Mouse (Mus musculus) CH12.LX (cell line): Measurements from ENCODE around the gene Mat1a. TPM values are rescaled to one million over a fixed set of nuclear protein-coding genes. Genes with fewer than 3 reads are reported as not detected.

ENCODE experiments used
- DNase-seq: peaks from one replicate; pipeline ENCODE4 v3.0.0-alpha.2; 2013; ENCODE audit errors: extremely low read depth
- H3K27ac ChIP-seq: 2 replicates; pipeline ENCODE4 v1.5.1; 2012; ENCODE audit warnings: low read depth, mild to moderate bottlenecking, control low read depth, moderate library complexity; ENCODE audit not compliant: insufficient read depth
- H3K27me3 ChIP-seq: replicated peaks from 2 replicates; pipeline ENCODE3; 2012; ENCODE audit warnings: inconsistent platforms
- H3K36me3 ChIP-seq, 2 experiments: replicated peaks in 1 of 2; 2 replicates each; pipeline versions ENCODE3 to v1.6.1; 2012; ENCODE audit warnings: inconsistent platforms in 1 of 2, low read length in 1 of 2, mild to moderate bottlenecking in 1 of 2, mixed read lengths in 1 of 2, moderate library complexity in 1 of 2; ENCODE audit not compliant: control insufficient read depth in 1 of 2, insufficient read depth in 1 of 2
- H3K4me1 ChIP-seq, 2 experiments: 2 replicates each; pipeline ENCODE4 v1.6.1; 2012; ENCODE audit warnings: inconsistent platforms in 1 of 2, moderate library complexity in 1 of 2; ENCODE audit not compliant: insufficient read depth in 2 of 2, control insufficient read depth in 1 of 2
- H3K4me2 ChIP-seq: 2 replicates; pipeline ENCODE4 v1.6.1; 2012; ENCODE audit warnings: low read depth, mild to moderate bottlenecking, control low read depth; ENCODE audit not compliant: poor library complexity, insufficient read depth, severe bottlenecking
- H3K4me3 ChIP-seq, 3 experiments: fragments of 150-350 bp in 1 of 3; sonication (generic) in 1 of 3; replicated peaks in 1 of 3; 2 replicates each; pipeline versions ENCODE3 to v1.5.1; 2011 to 2012; ENCODE audit warnings: low read depth in 2 of 3, low read length in 2 of 3, mild to moderate bottlenecking in 2 of 3, moderate library complexity in 2 of 3, control low read depth in 1 of 3, improper control_type of control experiment in 1 of 3, inconsistent platforms in 1 of 3, mixed read lengths in 1 of 3; ENCODE audit not compliant: poor library complexity in 1 of 3
- H3K79me2 ChIP-seq: replicated peaks from 2 replicates; pipeline ENCODE4 v1.6.1; 2012; ENCODE audit warnings: mild to moderate bottlenecking, moderate library complexity; ENCODE audit not compliant: control insufficient read depth, poor library complexity, insufficient read depth, severe bottlenecking; ENCODE audit errors: extremely low read depth
- H3K9ac ChIP-seq: 2 replicates; pipeline ENCODE4 v1.6.1; 2012; ENCODE audit warnings: low read depth, mild to moderate bottlenecking, control low read depth, moderate library complexity; ENCODE audit not compliant: insufficient read depth
- H3K9me3 ChIP-seq: replicated peaks from 2 replicates; pipeline ENCODE3; 2012; ENCODE audit warnings: low read length, inconsistent platforms, mixed read lengths
- CHD1 ChIP-seq: IDR thresholded peaks from 2 replicates; pipeline ENCODE4 v1.6.1; 2012; ENCODE audit warnings: low read depth, low read length, improper control_type of control experiment, inconsistent platforms
- CTCF ChIP-seq, 2 experiments: IDR thresholded peaks in 1 of 2; conservative IDR thresholded peaks in 1 of 2; 2 replicates each; pipeline ENCODE4 v1.5.1; 2011 to 2012; ENCODE audit warnings: low read depth in 2 of 2, low read length in 2 of 2, improper control_type of control experiment in 1 of 2, inconsistent platforms in 1 of 2, mild to moderate bottlenecking in 1 of 2, moderate library complexity in 1 of 2
- E2F4 ChIP-seq: IDR thresholded peaks from 2 replicates; pipeline ENCODE4 v1.6.1; 2011; ENCODE audit warnings: low read depth, low read length, improper control_type of control experiment; ENCODE audit not compliant: insufficient replicate concordance
- ETS1 ChIP-seq: conservative IDR thresholded peaks from 2 replicates; pipeline ENCODE4 v1.6.1; 2012; ENCODE audit warnings: low read depth, mild to moderate bottlenecking, inconsistent platforms, low read length, improper control_type of control experiment, moderate library complexity
- HCFC1 ChIP-seq: IDR thresholded peaks from 2 replicates; pipeline ENCODE4 v1.6.1; 2012; ENCODE audit warnings: low read depth, mild to moderate bottlenecking, inconsistent platforms, low read length, improper control_type of control experiment
- JUN ChIP-seq: IDR thresholded peaks from 2 replicates; pipeline ENCODE4 v1.6.1; 2011; ENCODE audit warnings: low read depth, mild to moderate bottlenecking, low read length, improper control_type of control experiment, moderate library complexity; ENCODE audit not compliant: insufficient read depth
- JUND ChIP-seq: conservative IDR thresholded peaks from 2 replicates; pipeline ENCODE4 v1.6.1; 2011; ENCODE audit warnings: low read depth, low read length, improper control_type of control experiment
- MAX ChIP-seq: IDR thresholded peaks from 2 replicates; pipeline ENCODE4 v1.6.1; 2011; ENCODE audit warnings: low read length, improper control_type of control experiment
- MEF2A ChIP-seq: IDR thresholded peaks from 2 replicates; pipeline ENCODE4 v1.6.1; 2014; ENCODE audit warnings: low read depth, mild to moderate bottlenecking, inconsistent platforms, low read length, improper control_type of control experiment, borderline replicate concordance
- MXI1 ChIP-seq: IDR thresholded peaks from 2 replicates; pipeline ENCODE4 v1.6.1; 2011; ENCODE audit warnings: mild to moderate bottlenecking, low read depth, low read length, improper control_type of control experiment
- POLR2A ChIP-seq: IDR thresholded peaks from 2 replicates; pipeline ENCODE4 v1.6.1; 2011; ENCODE audit warnings: low read depth, mild to moderate bottlenecking, improper control_type of control experiment, low read length
- POLR2AphosphoS2 ChIP-seq: IDR thresholded peaks from 2 replicates; pipeline ENCODE4 v1.6.1; 2011; ENCODE audit warnings: low read depth, low read length, improper control_type of control experiment
- SIN3A ChIP-seq: IDR thresholded peaks from 2 replicates; pipeline ENCODE4 v1.6.1; 2012; ENCODE audit warnings: low read length, improper control_type of control experiment, inconsistent platforms
- SMC3 ChIP-seq: IDR thresholded peaks from 2 replicates; pipeline ENCODE4 v1.6.1; 2011; ENCODE audit warnings: low read depth, low read length, improper control_type of control experiment
- TCF12 ChIP-seq: IDR thresholded peaks from 2 replicates; pipeline ENCODE4 v1.6.1; 2014; ENCODE audit warnings: low read depth, mild to moderate bottlenecking, inconsistent platforms, low read length, improper control_type of control experiment
- USF1 ChIP-seq: IDR thresholded peaks from 2 replicates; pipeline ENCODE4 v1.6.1; 2014; ENCODE audit warnings: low read depth, mild to moderate bottlenecking, inconsistent platforms, low read length, improper control_type of control experiment
- ZC3H11A ChIP-seq: IDR thresholded peaks from 2 replicates; pipeline ENCODE4 v1.6.1; 2012; ENCODE audit warnings: low read depth, mild to moderate bottlenecking, inconsistent platforms, low read length, improper control_type of control experiment
- ZMIZ1 ChIP-seq: IDR thresholded peaks from 2 replicates; pipeline ENCODE4 v1.6.1; 2012; ENCODE audit warnings: low read depth, mild to moderate bottlenecking, inconsistent platforms, low read length, improper control_type of control experiment
- dilution Hi-C: fragments of 300-500 bp; cut with MboI; formaldehyde crosslinking; loops from 2 replicates; pipeline ENCODE4 v1.14.3; 2020; ENCODE audit warnings: low sequenced_read_pairs; ENCODE audit not compliant: extremely low pct_unique_long_range_greater_than_20kb, extremely low pct_ligation_motif_present
- in situ Hi-C: fragments of 300-500 bp; cut with MboI; formaldehyde crosslinking; loops from 3 replicates; pipeline ENCODE4 v1.14.3; 2019; ENCODE audit warnings: low sequenced_read_pairs, low pct_ligation_motif_present, low pct_unique_long_range_greater_than_20kb, mixed read lengths
- polyA plus RNA-seq: library from polyadenylated mRNA; unstranded; fragments of >175 nt; gene quantifications from 2 replicates; pipeline ENCODE4 v1.2.1, GENCODE M21; 2012; ENCODE audit warnings: low read depth; ENCODE audit not compliant: insufficient read length
- total RNA-seq, 2 experiments: library from RNA; depleted of rRNA; stranded (reverse); fragments of 300-350 nt in 1 of 2; fragments of >200 nt in 1 of 2; gene quantifications; 2 replicates each; pipeline ENCODE4 v1.2.3; 2012 to 2014

Mat1a gene
- total RNA-seq (2012; rRNA removed), result not detected in 2 replicates
- not detected in 2 replicates for total RNA-seq (2014; rRNA removed)
- not detected in 2 replicates for polyA plus RNA-seq

GRCm38 (mm10) chr14:41104853-41105444 is at the start of gene Mat1a:
TSS of gene Mat1a (plus strand) at chr14:41105035.
- Histone ChIP-seq H3K79me2 (no peaks in the 10 kb centered on the region), H3K9me3 (no peaks in the 10 kb centered on the region), H3K4me1 (no peaks in the 10 kb centered on the region), H3K27me3 (no peaks in the 10 kb centered on the region), H3K4me3 (no peak within 1 kb of the TSS), H3K9ac (no peak within 1 kb of the TSS), H3K27ac (no peak within 1 kb of the TSS), H3K4me2 (no peak within 1 kb of the TSS), H3K36me3 (no peaks in the 10 kb centered on the region)
- no peak for TF ChIP-seq CTCF (conservative IDR thresholded peaks at IDR 0.05 in 1 of 2, IDR thresholded peaks at IDR 0.05 in 1 of 2; ENCODE audit: low read depth in 2 of 2, low read length in 2 of 2)
- no peak for TF ChIP-seq CHD1
- no peak for TF ChIP-seq SIN3A
- no peak for TF ChIP-seq POLR2AphosphoS2
- TF ChIP-seq POLR2A, result no peak
- no peak for TF ChIP-seq HCFC1
- TF ChIP-seq MEF2A, result no peak
- TF ChIP-seq ZC3H11A, result no peak
- no peak for TF ChIP-seq JUN
- no peak for TF ChIP-seq E2F4
- no peak for TF ChIP-seq TCF12
- TF ChIP-seq SMC3, result no peak
- TF ChIP-seq USF1, result no peak
- no peak for TF ChIP-seq MXI1
- TF ChIP-seq ZMIZ1, result no peak
- dilution Hi-C loops, result no loop called here
- in situ Hi-C loops, result no loop called here
- no peak for DNase-seq

DNA sequence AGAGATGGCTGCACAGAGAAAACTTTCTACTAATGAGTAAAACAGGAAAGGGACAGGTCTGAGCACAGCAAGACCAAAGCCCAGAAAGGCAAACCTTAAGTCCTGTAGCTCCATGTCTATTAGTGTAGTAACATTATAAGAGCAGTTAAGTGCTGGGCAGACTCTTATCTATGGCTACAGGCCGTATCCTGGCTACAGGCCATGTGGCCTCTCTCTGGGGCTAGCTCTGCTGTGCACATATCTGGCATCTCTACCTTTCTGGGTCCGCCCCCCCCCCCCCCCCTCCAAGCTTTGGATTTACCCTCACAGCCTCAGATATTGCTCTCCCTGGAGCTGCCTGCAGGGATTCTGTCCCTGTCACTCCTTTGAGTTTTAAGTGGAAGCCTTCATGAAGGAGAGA is 39.7 kb upstream of the Mat1a start:
- no peak overlapping the region for H3K4me2 ChIP-seq
- H3K4me3 ChIP-seq, result no peak overlapping the region
- in situ Hi-C loops (no loop called here), dilution Hi-C loops (no loop called here)
- no peaks in the 10 kb centered on the region for H3K36me3 ChIP-seq
- H3K27ac ChIP-seq, result no peak overlapping the region
- H3K9ac ChIP-seq, result no peak overlapping the region
- H3K9me3 ChIP-seq, result no peaks in the 10 kb centered on the region
- peaks cover 2% of the 10 kb centered on the region for H3K27me3 ChIP-seq
- no peaks in the 10 kb centered on the region for H3K4me1 ChIP-seq
- no peaks in the 10 kb centered on the region for H3K79me2 ChIP-seq
- DNase-seq, result no peak
- TF ChIP-seq ETS1 (no peak), USF1 (no peak), MAX (no peak), JUN (no peak), JUND (no peak), POLR2A (no peak)
